Mouse (Mus musculus) stomach, embryonic 15.5 days (tissue): Measurements from ENCODE around the gene Nosip. TPM values are rescaled to one million over a fixed set of nuclear protein-coding genes. Genes with fewer than 3 reads are reported as not detected.

ENCODE experiments used
- ATAC-seq: fragments of 200-750 bp; cut with Nextera tagmentation; 2 replicates; pipeline ENCODE4 v1.8.0; 2017; ENCODE audit warnings: low read depth, moderate number of reproducible peaks, moderate TSS enrichment; ENCODE audit not compliant: insufficient read depth, low FRiP score
- H3K27ac ChIP-seq: fragments of 300-500 bp; sonication (generic); 2 replicates; pipeline ENCODE4 v1.5.1; 2015; ENCODE audit warnings: mild to moderate bottlenecking, inconsistent platforms
- H3K27me3 ChIP-seq: fragments of 300-500 bp; sonication (generic); replicated peaks from 2 replicates; pipeline ENCODE4 v1.6.1; 2015; ENCODE audit warnings: inconsistent platforms
- H3K36me3 ChIP-seq: fragments of 300-500 bp; sonication (generic); 2 replicates; pipeline ENCODE4 v1.6.1; 2015; ENCODE audit warnings: inconsistent platforms
- H3K4me1 ChIP-seq: fragments of 300-500 bp; sonication (generic); 2 replicates; pipeline ENCODE4 v1.6.1; 2015; ENCODE audit warnings: inconsistent platforms
- H3K4me2 ChIP-seq: fragments of 300-500 bp; sonication (generic); 2 replicates; pipeline ENCODE4 v1.6.1; 2015; ENCODE audit warnings: mild to moderate bottlenecking, inconsistent platforms
- H3K4me3 ChIP-seq: fragments of 300-500 bp; sonication (generic); replicated peaks from 2 replicates; pipeline ENCODE4 v1.5.1; 2015; ENCODE audit warnings: inconsistent platforms
- H3K9ac ChIP-seq: fragments of 300-500 bp; sonication (generic); 2 replicates; pipeline ENCODE4 v1.6.1; 2015; ENCODE audit warnings: inconsistent platforms
- H3K9me3 ChIP-seq: fragments of 300-500 bp; sonication (generic); 2 replicates; pipeline ENCODE4 v1.6.1; 2016; ENCODE audit warnings: inconsistent platforms
- WGBS: fragments of 180-500 bp; shearing (Covaris S2); methylation state at CpG from one replicate; pipeline ENCODE4 v1.1.7; 2015; 5-methylcytosine and 5-hydroxymethylcytosine counted together
- polyA plus RNA-seq: library from polyadenylated mRNA; unstranded; fragments of >200 nt; fragmentation: Nextera tagmentation; extraction: Ambion mirVana; gene quantifications from 2 replicates; pipeline ENCODE4 v1.2.1, GENCODE M21; 2015

Nosip gene
- polyA plus RNA-seq, 1 experiment from 2014 or later, result 52.8 TPM

DNA sequence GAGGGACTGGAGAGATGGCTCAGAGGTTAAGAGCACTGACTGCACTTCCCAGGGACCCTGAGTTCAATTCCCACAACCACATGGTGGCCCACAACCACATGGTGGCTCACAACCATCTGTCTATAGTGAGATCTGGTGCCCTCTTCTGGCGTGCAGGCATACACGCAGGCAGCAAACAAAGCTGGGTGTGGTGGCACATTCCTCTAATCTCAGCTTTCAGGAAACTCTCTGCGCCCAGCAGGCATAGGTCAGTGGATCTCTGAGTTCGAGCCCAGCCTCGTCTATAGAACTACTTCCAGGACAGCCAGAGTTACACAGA is 5.7 kb downstream of the Nosip start:
- WGBS, result 31% methylated on average over 5 of the region's 5 CpGs
- no peak overlapping the region for H3K27ac ChIP-seq

DNA sequence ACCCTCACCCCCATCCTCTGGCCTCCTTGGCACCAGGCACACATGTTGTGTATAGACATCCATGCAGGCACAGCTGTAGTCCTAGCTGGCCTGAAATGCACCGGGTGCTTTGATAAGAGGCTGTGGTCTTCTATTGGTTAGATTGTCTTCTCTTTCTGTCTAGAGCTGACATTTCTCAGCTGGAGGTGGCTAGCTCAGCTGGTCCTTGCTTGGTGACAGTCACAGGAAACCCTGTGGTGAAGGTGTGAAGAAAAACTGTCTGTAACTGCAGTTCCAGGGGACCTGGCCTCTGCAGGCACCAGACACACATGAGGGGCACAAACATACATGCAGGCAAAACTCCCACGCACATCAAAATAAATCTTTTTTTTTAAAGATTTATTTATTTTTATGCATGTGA is 7.4 kb downstream of the Nosip start:
- 82% methylated on average over 2 of the region's 2 CpGs for WGBS
- Histone ChIP-seq H3K27ac (no peak overlapping the region), H3K9ac (no peak overlapping the region), H3K4me2 (no peak overlapping the region), H3K4me1 (0 out of 2 replicates have a peak, but pooled peaks cover 3% of the 10 kb centered on the region), H3K4me3 (no peak overlapping the region), H3K9me3 (no peaks in the 10 kb centered on the region), H3K27me3 (no peaks in the 10 kb centered on the region), H3K36me3 (no peaks in the 10 kb centered on the region)
- ATAC-seq, result no peak

More for the DNA sequence above, 5.7 kb downstream of the Nosip start:
- Histone ChIP-seq H3K9me3 (no peaks in the 10 kb centered on the region), H3K4me2 (no peak overlapping the region), H3K9ac (no peak overlapping the region), H3K36me3 (0 out of 2 replicates have a peak, but pooled peaks cover 5% of the 10 kb centered on the region), H3K27me3 (no peaks in the 10 kb centered on the region), H3K4me1 (peaks cover 11% of the 10 kb centered on the region; the same call in 1 of the 2 replicates), H3K4me3 (no peak overlapping the region)
- ATAC-seq, result no peak

- Histone ChIP-seq H3K27me3 (no peaks in the 10 kb centered on the region), H3K27ac (no peak overlapping the region), H3K9me3 (no peaks in the 10 kb centered on the region), H3K4me1 (peaks cover 4% of the 10 kb centered on the region; the same call in 1 of the 2 replicates), H3K9ac (no peak overlapping the region), H3K36me3 (peaks cover 6% of the 10 kb centered on the region; the same call in 1 of the 2 replicates), H3K4me2 (no peak overlapping the region), H3K4me3 (no peak overlapping the region)
- WGBS, result 72% methylated on average over 2 of the region's 2 CpGs
- no peak for ATAC-seq
These were observed 10.0 kb downstream of the Nosip start for GRCm38 (mm10) chr7:45072230-45072629.

DNA sequence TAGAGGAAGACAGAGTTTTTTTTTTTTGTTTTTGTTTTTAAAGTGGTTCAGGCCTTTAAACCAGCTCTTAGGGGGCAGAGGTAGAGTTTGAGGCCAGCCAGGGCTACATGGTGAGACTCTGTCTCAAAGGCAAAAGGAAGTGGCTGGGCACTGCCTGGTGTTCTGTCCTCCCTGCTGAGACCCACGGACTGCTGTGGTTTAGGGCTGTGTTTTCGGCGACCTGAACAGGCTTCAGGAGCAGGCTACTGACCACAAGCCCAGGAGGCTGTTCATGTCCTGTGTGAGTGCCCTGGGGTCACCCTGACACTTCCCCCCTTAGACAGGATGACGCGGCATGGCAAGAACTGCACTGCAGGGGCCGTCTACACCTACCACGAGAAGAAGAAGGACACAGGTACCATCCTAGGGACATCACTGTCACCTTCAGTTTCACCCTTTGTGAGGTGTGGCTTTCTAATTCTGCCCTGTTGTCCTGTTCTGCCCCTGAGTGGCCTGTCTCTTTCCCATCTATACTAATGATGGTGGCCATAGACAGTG is 11.0 kb downstream of the Nosip start:
- Histone ChIP-seq H3K27me3 (no peaks in the 10 kb centered on the region), H3K4me2 (no peak overlapping the region), H3K36me3 (peaks cover 6% of the 10 kb centered on the region; the same call in 1 of the 2 replicates), H3K27ac (no peak overlapping the region), H3K4me3 (no peak overlapping the region), H3K4me1 (peaks cover 4% of the 10 kb centered on the region; the same call in 1 of the 2 replicates), H3K9me3 (no peaks in the 10 kb centered on the region), H3K9ac (no peak overlapping the region)
- ATAC-seq, result no peak
- 69% methylated on average over 7 of the region's 7 CpGs for WGBS

DNA sequence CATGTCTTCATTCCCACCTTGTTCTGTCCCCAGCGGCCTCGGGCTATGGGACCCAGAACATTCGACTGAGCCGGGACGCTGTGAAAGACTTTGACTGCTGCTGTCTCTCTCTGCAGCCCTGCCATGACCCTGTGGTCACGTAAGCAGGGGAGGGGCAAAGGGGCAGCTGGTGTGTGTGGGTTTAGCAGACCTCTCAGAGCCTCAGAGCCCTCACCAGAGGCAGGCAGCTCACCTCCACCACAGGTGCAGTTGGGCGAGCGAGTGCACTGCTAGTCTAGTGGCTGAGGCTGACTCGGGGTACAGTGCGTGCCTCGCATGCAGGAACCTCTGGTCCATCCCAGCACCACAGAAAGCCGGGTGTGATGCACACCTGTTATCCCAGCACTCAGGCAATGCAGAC is 11.7 kb downstream of the Nosip start:
- Histone ChIP-seq H3K9ac (no peak overlapping the region), H3K27me3 (no peaks in the 10 kb centered on the region), H3K36me3 (peaks cover 6% of the 10 kb centered on the region; the same call in 1 of the 2 replicates), H3K4me3 (no peak overlapping the region), H3K9me3 (no peaks in the 10 kb centered on the region), H3K4me2 (no peak overlapping the region), H3K4me1 (peaks cover 4% of the 10 kb centered on the region; the same call in 1 of the 2 replicates), H3K27ac (no peak overlapping the region)
- no peak for ATAC-seq
- 89% methylated on average over 12 of the region's 12 CpGs for WGBS

DNA sequence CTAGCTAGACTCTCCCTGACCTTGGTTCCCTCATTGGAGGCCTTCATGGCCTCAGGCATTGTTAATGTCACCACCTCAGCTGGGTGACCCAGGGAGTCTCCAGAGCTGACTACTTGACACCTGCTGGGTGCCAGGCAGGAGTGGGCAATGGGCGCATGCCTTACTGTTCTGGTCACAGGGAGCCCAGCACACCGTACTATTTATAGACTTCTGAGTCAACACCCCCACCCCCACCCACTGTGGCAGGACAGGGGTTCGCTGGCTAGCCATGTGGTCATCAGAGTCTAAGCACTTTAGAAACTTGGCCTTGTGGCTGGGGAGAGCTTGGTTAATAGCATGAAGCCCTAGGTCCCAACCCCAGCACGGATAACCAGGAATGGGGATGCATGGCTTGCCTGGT is 13.2 kb downstream of the Nosip start:
- H3K9ac ChIP-seq, result no peak overlapping the region
- H3K27ac ChIP-seq, result no peak overlapping the region
- no peaks in the 10 kb centered on the region for H3K9me3 ChIP-seq
- H3K4me3 ChIP-seq, result no peak overlapping the region
- peaks cover 9% of the 10 kb centered on the region; the same call in 1 of the 2 replicates for H3K4me1 ChIP-seq
- no peaks in the 10 kb centered on the region for H3K27me3 ChIP-seq
- 75% methylated on average over 4 of the region's 4 CpGs for WGBS
- ATAC-seq, result no peak; the same call in 1 of the 2 replicates
- H3K36me3 ChIP-seq, result peaks cover 6% of the 10 kb centered on the region; the same call in 1 of the 2 replicates
- no peak overlapping the region for H3K4me2 ChIP-seq

- Histone ChIP-seq H3K4me1 (peaks cover 9% of the 10 kb centered on the region; the same call in 1 of the 2 replicates), H3K27ac (no peak overlapping the region), H3K9me3 (no peaks in the 10 kb centered on the region), H3K4me2 (no peak overlapping the region), H3K36me3 (peaks cover 6% of the 10 kb centered on the region; the same call in 1 of the 2 replicates), H3K9ac (no peak overlapping the region), H3K4me3 (no peak overlapping the region), H3K27me3 (no peaks in the 10 kb centered on the region)
- ATAC-seq, result no peak
- WGBS, result 86% methylated on average over 30 of the region's 30 CpGs
These were observed 14.3 kb downstream of the Nosip start for GRCm38 (mm10) chr7:45076501-45076900.

DNA sequence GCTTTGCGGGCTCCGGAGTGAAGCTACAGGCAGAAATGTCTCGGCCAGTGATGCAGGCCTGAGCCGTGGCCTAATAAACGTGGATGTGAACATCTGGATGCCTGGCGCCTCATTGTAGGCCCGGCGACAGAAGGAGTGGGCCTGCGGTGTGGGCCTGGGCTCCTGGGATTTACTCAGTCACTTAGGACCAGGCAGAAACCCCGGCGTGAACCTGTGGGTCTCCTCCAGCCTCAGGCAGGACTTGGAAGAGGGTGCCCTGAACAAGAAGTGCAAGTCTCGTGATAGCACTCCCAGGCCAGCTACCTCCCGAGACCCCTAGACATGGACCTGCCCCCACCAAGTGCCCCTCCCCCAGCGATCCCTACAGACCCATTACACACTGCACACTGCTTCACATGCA is 15.1 kb downstream of the Nosip start:
- H3K36me3 ChIP-seq, result peaks cover 6% of the 10 kb centered on the region; the same call in 1 of the 2 replicates
- H3K27me3 ChIP-seq, result no peaks in the 10 kb centered on the region
- no peak overlapping the region for H3K4me3 ChIP-seq
- no peak overlapping the region for H3K4me2 ChIP-seq
- H3K27ac ChIP-seq, result no peak overlapping the region
- WGBS, result 88% methylated on average over 14 of the region's 14 CpGs
- H3K9me3 ChIP-seq, result no peaks in the 10 kb centered on the region
- no peak overlapping the region for H3K9ac ChIP-seq
- peaks cover 10% of the 10 kb centered on the region; the same call in 1 of the 2 replicates for H3K4me1 ChIP-seq
- no peak for ATAC-seq

- H3K4me1 ChIP-seq, result peaks cover 15% of the 10 kb centered on the region; the same call in 1 of the 2 replicates
- no peak overlapping the region for H3K4me2 ChIP-seq
- no peak overlapping the region for H3K9ac ChIP-seq
- no peak overlapping the region for H3K27ac ChIP-seq
- no peaks in the 10 kb centered on the region for H3K9me3 ChIP-seq
- no peak for ATAC-seq
- H3K4me3 ChIP-seq, result no peak overlapping the region
- peaks cover 6% of the 10 kb centered on the region; the same call in 1 of the 2 replicates for H3K36me3 ChIP-seq
- no peaks in the 10 kb centered on the region for H3K27me3 ChIP-seq
- 87% methylated on average over 2 of the region's 2 CpGs for WGBS
These were observed 15.6 kb downstream of the Nosip start for GRCm38 (mm10) chr7:45077829-45078228.

GRCm38 (mm10) chr7:45078513-45078912 is 16.3 kb downstream of the Nosip start:
- no peak for ATAC-seq

GRCm38 (mm10) chr7:45079856-45080255 is 17.6 kb downstream of the Nosip start:
- Histone ChIP-seq H3K36me3 (peaks cover 21% of the 10 kb centered on the region; the same call in 1 of the 2 replicates), H3K4me2 (no peak overlapping the region), H3K9me3 (no peaks in the 10 kb centered on the region), H3K9ac (no peak overlapping the region), H3K4me1 (peaks cover 16% of the 10 kb centered on the region; the same call in 1 of the 2 replicates), H3K27me3 (no peaks in the 10 kb centered on the region), H3K4me3 (no peak overlapping the region), H3K27ac (no peak overlapping the region)
- ATAC-seq, result peak; percentile 57; the same call in 1 of the 2 replicates
- WGBS, result 1% methylated on average over 10 of the region's 10 CpGs

More at GRCm38 (mm10) chr7:45078513-45078912, 16.3 kb downstream of the Nosip start:
- H3K9me3 ChIP-seq, result no peaks in the 10 kb centered on the region
- no peak overlapping the region for H3K9ac ChIP-seq
- no peak overlapping the region for H3K4me2 ChIP-seq
- H3K36me3 ChIP-seq, result peaks cover 12% of the 10 kb centered on the region; the same call in 1 of the 2 replicates
- H3K27ac ChIP-seq, result no peak overlapping the region
- peaks cover 17% of the 10 kb centered on the region; the same call in 1 of the 2 replicates for H3K4me1 ChIP-seq
- H3K4me3 ChIP-seq, result no peak overlapping the region
- 24% methylated on average over 9 of the region's 9 CpGs for WGBS
- no peaks in the 10 kb centered on the region for H3K27me3 ChIP-seq

- H3K36me3 ChIP-seq, result peaks cover 26% of the 10 kb centered on the region; the same call in 1 of the 2 replicates
- H3K4me2 ChIP-seq, result no peak overlapping the region
- peaks cover 13% of the 10 kb centered on the region; the same call in 1 of the 2 replicates for H3K4me1 ChIP-seq
- no peaks in the 10 kb centered on the region for H3K9me3 ChIP-seq
- H3K27me3 ChIP-seq, result no peaks in the 10 kb centered on the region
- 56% methylated on average over 5 of the region's 5 CpGs for WGBS
- no peak for ATAC-seq
- H3K27ac ChIP-seq, result no peak overlapping the region; the same call in 1 of the 2 replicates
- no peak overlapping the region for H3K4me3 ChIP-seq
- no peak overlapping the region for H3K9ac ChIP-seq
These were observed 18.8 kb downstream of the Nosip start for GRCm38 (mm10) chr7:45081016-45081415.
